Mouse (Mus musculus) liver, adult 2 months (tissue): Measurements from ENCODE around the gene Il1rap.

Experiments used
- CTCF ChIP-seq: fragments of 200-500 bp; IDR thresholded peaks from 2 replicates; pipeline ENCODE4 v1.5.1; 2011; ENCODE audit warnings: low read depth, low read length, control low read depth
- POLR2A ChIP-seq: fragments of 200-500 bp; IDR thresholded peaks from 2 replicates; pipeline ENCODE4 v1.6.1; 2011; ENCODE audit warnings: low read length, control low read depth; ENCODE audit not compliant: insufficient read depth; ENCODE audit errors: extremely low read depth

- no peak for TF ChIP-seq CTCF
- TF ChIP-seq POLR2A = no peak
Measured at GRCm38 (mm10) chr16:26689771-26690170, 108.3 kb downstream of the Il1rap start.
